14 mouse cellular contexts compared by ENCODE assay signal in genomic region chr5:45301120-45301519, GRCm38 (mm10).
DNase-seq lines count a peak whose midpoint lies in the region; ATAC-seq and TF ChIP-seq lines count a peak whose summit lies in the region.
"Had no signal": no experiment of that assay in that cellular context is flagged by ENCODE, and none has a peak within 500 bp of the region (broad histone marks: within the 10 kb centered on the region; RNA-seq: fewer than 3 reads in every experiment).

No protein-coding gene starts in this region.

- H3K36me3 ChIP-seq in hindbrain, postnatal 0 days (ENCODE audit: insufficient read depth, low read length), result no peaks in the 10 kb centered on the region
- no peaks in the 10 kb centered on the region for H3K36me3 ChIP-seq in hindbrain, embryonic 13.5 days
- no peaks in the 10 kb centered on the region for H3K36me3 ChIP-seq in lung, postnatal 0 days (ENCODE audit: insufficient read depth, low read length)
- H3K36me3 ChIP-seq: forebrain, embryonic 15.5 days; neural tube, embryonic 13.5 days had no signal

- no peak for ATAC-seq in hindbrain, postnatal 0 days
- ATAC-seq in hindbrain, embryonic 13.5 days (ENCODE audit: low FRiP score), result no peak
- ATAC-seq in lung, postnatal 0 days, result no peak
- ATAC-seq: forebrain, embryonic 15.5 days had no signal

- H3K9ac ChIP-seq in hindbrain, postnatal 0 days (replicated peaks; ENCODE audit: low read length), result no peak overlapping the region
- no peak overlapping the region for H3K9ac ChIP-seq in hindbrain, embryonic 13.5 days
- no peak overlapping the region for H3K9ac ChIP-seq in lung, postnatal 0 days (replicated peaks; ENCODE audit: low read depth)
- H3K9ac ChIP-seq: forebrain, embryonic 15.5 days; hindbrain, embryonic 14.5 days; neural tube, embryonic 13.5 days had no signal

- H3K9me3 ChIP-seq in hindbrain, postnatal 0 days (ENCODE audit: low read length), result no peaks in the 10 kb centered on the region
- H3K9me3 ChIP-seq in hindbrain, embryonic 13.5 days, result no peaks in the 10 kb centered on the region
- H3K9me3 ChIP-seq in lung, postnatal 0 days (ENCODE audit: low read length), result no peaks in the 10 kb centered on the region
- H3K9me3 ChIP-seq: forebrain, embryonic 15.5 days; neural tube, embryonic 13.5 days had no signal

- H3K4me3 ChIP-seq in hindbrain, postnatal 0 days (ENCODE audit: low read length), result no peak overlapping the region
- H3K4me3 ChIP-seq in hindbrain, embryonic 13.5 days, result no peak overlapping the region
- H3K4me3 ChIP-seq in lung, postnatal 0 days (ENCODE audit: low read depth, low read length), result no peak overlapping the region
- no peak overlapping the region for H3K4me3 ChIP-seq in olfactory bulb, adult 2 months (ENCODE audit: insufficient read depth, low read depth, low read length)
- H3K4me3 ChIP-seq: forebrain, embryonic 15.5 days; neural tube, embryonic 13.5 days had no signal

- TF ChIP-seq CTCF in hindbrain, postnatal 0 days (IDR thresholded peaks at IDR 0.05; ENCODE audit: low read depth), result no peak
- TF ChIP-seq CTCF in lung, postnatal 0 days (IDR thresholded peaks at IDR 0.05), result no peak
- no peak for TF ChIP-seq CTCF in olfactory bulb, adult 2 months (IDR thresholded peaks at IDR 0.05; ENCODE audit: insufficient read depth, low read depth, low read length)

- peak; percentile 26; the same call in 1 of the 2 replicates for TF ChIP-seq EP300 in lung, postnatal 0 days (IDR thresholded peaks at IDR 0.05)

- H3K27me3 ChIP-seq in hindbrain, postnatal 0 days (ENCODE audit: insufficient read depth, low read length), result no peaks in the 10 kb centered on the region
- no peaks in the 10 kb centered on the region for H3K27me3 ChIP-seq in hindbrain, embryonic 13.5 days
- H3K27me3 ChIP-seq in lung, postnatal 0 days (replicated peaks; ENCODE audit: insufficient read depth, low read length), result no peaks in the 10 kb centered on the region
- H3K27me3 ChIP-seq: forebrain, embryonic 15.5 days; neural tube, embryonic 13.5 days had no signal

- peak; percentile 6 for DNase-seq in hindbrain, postnatal 0 days (ENCODE audit: low spot score)
- no peak for DNase-seq in lung, postnatal 0 days (ENCODE audit: low spot score)
- no peak for DNase-seq in lung, postnatal 36 days
- peak; percentile 74 for DNase-seq in brain, adult 2 months (ENCODE audit: low read depth, low spot score)
- no peak for DNase-seq in embryo, embryonic 10 days (ENCODE audit: low spot score)
- DNase-seq in adrenal gland, postnatal 4 days (ENCODE audit: low spot score in 2 of 2), result no peak
- DNase-seq: cerebellum, adult 2 months; heart, adult 11 months; midbrain, embryonic 14.5 days had no signal

- TF ChIP-seq POLR2A in olfactory bulb, adult 2 months (IDR thresholded peaks at IDR 0.05; ENCODE audit: insufficient read depth, low read depth, low read length), result no peak

- H3K4me1 ChIP-seq in hindbrain, postnatal 0 days (ENCODE audit: insufficient read depth, low read length), result no peaks in the 10 kb centered on the region
- H3K4me1 ChIP-seq in hindbrain, embryonic 13.5 days (replicated peaks), result no peaks in the 10 kb centered on the region
- H3K4me1 ChIP-seq in lung, postnatal 0 days (ENCODE audit: insufficient read depth, low read depth, low read length), result no peaks in the 10 kb centered on the region
- no peaks in the 10 kb centered on the region for H3K4me1 ChIP-seq in olfactory bulb, adult 2 months (ENCODE audit: control insufficient read depth, insufficient read depth, low read length)
- H3K4me1 ChIP-seq: forebrain, embryonic 15.5 days; neural tube, embryonic 13.5 days had no signal

- H3K4me2 ChIP-seq in hindbrain, postnatal 0 days (ENCODE audit: low read depth, low read length), result no peak overlapping the region
- H3K4me2 ChIP-seq in hindbrain, embryonic 13.5 days, result no peak overlapping the region
- H3K4me2 ChIP-seq in lung, postnatal 0 days (replicated peaks; ENCODE audit: low read depth, low read length), result no peak overlapping the region
- H3K4me2 ChIP-seq: forebrain, embryonic 15.5 days; hindbrain, embryonic 14.5 days; neural tube, embryonic 13.5 days had no signal

- 77% methylated on average over 1 of the region's 1 CpGs for WGBS in hindbrain, postnatal 0 days
- WGBS in hindbrain, embryonic 13.5 days, result 88% methylated on average over 1 of the region's 1 CpGs
- 47% methylated on average over 1 of the region's 1 CpGs for WGBS in lung, postnatal 0 days
- 46% methylated on average over 1 of the region's 1 CpGs for WGBS in olfactory bulb, adult 2 months

- no peak overlapping the region for H3K27ac ChIP-seq in hindbrain, postnatal 0 days
- no peak overlapping the region for H3K27ac ChIP-seq in hindbrain, embryonic 13.5 days
- H3K27ac ChIP-seq in lung, postnatal 0 days (ENCODE audit: low read length), result no peak overlapping the region
- H3K27ac ChIP-seq in olfactory bulb, adult 2 months (ENCODE audit: insufficient read depth, low read depth, low read length), result 0 out of 2 replicates have a peak overlapping the region, but pooled peaks have one; percentile 1
- H3K27ac ChIP-seq: forebrain, embryonic 15.5 days; hindbrain, embryonic 14.5 days; neural tube, embryonic 13.5 days had no signal

Comparison
In these comparisons a context has a peak if more than half of its experiments do, and no peak if none do; other contexts are left out.
1. DNase-seq: peak in hindbrain, postnatal 0 days (single experiment) and brain, adult 2 months (single experiment); none in lung, postnatal 0 days (single experiment), lung, postnatal 36 days (single experiment), embryo, embryonic 10 days (single experiment) and adrenal gland, postnatal 4 days (0 of 2).